Comparison of ENCODE assay signal across 24 mouse cellular contexts in genomic region chr17:24874989-24875388, GRCm38 (mm10). TPM values are rescaled to one million over a fixed set of nuclear protein-coding genes. Genes with fewer than 3 reads are reported as not detected.
"Had no signal": no experiment of that assay in that cellular context is flagged by ENCODE, and none has a peak within 500 bp of the region (broad histone marks: within the 10 kb centered on the region; RNA-seq: fewer than 3 reads in every experiment).

No protein-coding gene starts in this region.

- H3K27me3 ChIP-seq: midbrain, embryonic 12.5 days; midbrain, embryonic 15.5 days; neural tube, embryonic 12.5 days; stomach, embryonic 15.5 days had no signal

- H3K4me2 ChIP-seq: lung, embryonic 14.5 days; midbrain, embryonic 12.5 days; midbrain, embryonic 15.5 days; neural tube, embryonic 12.5 days; stomach, embryonic 15.5 days had no signal

- H3K27ac ChIP-seq: layer of hippocampus, adult 2 months; left cerebral cortex, adult 2 months; liver, embryonic 14.5 days; macrophage; midbrain, embryonic 12.5 days; midbrain, embryonic 15.5 days; neural tube, embryonic 12.5 days; stomach, embryonic 15.5 days had no signal

- H3K4me1 ChIP-seq: midbrain, embryonic 12.5 days; midbrain, embryonic 15.5 days; neural tube, embryonic 12.5 days; stomach, embryonic 15.5 days had no signal

- DNase-seq: kidney, adult 18-20 months; layer of hippocampus, adult 9-11 months; layer of hippocampus, postnatal 36 days; liver, postnatal 0 days; lung, embryonic 14.5 days; retina, postnatal 1 day; right cerebral cortex, postnatal 25 days; spleen, adult 18-20 months; thymus, adult 2 months; thymus, postnatal 14 days; thymus, postnatal 4 days had no signal

- H3K4me3 ChIP-seq: layer of hippocampus, adult 2 months; left cerebral cortex, adult 2 months; midbrain, embryonic 12.5 days; midbrain, embryonic 15.5 days; neural tube, embryonic 12.5 days; stomach, embryonic 15.5 days had no signal

- H3K9me3 ChIP-seq: midbrain, embryonic 12.5 days; midbrain, embryonic 15.5 days; neural tube, embryonic 12.5 days; stomach, embryonic 15.5 days had no signal

- ATAC-seq: inflammation-experienced regulatory T-cells, adult 6 months; liver, postnatal 0 days; lung, postnatal 0 days; midbrain, embryonic 15.5 days had no signal

- H3K36me3 ChIP-seq: midbrain, embryonic 12.5 days; midbrain, embryonic 15.5 days; neural tube, embryonic 12.5 days; stomach, embryonic 15.5 days had no signal

- H3K9ac ChIP-seq: liver, embryonic 14.5 days; liver, postnatal 0 days; lung, embryonic 14.5 days; midbrain, embryonic 12.5 days; midbrain, embryonic 15.5 days; neural tube, embryonic 12.5 days; stomach, embryonic 15.5 days had no signal

RNA-seq across cellular contexts. Expression of gene Igfals, which starts 9.2 kb away (rescaled TPM):
- total RNA-seq: left cerebral cortex, adult 2 months; left cerebral cortex, postnatal 36 days; megakaryocyte, adult 5-6 weeks; neutrophil, adult 5-6 weeks had no signal
- polyA plus RNA-seq: inflammation-experienced regulatory T-cells, adult 6 months; macrophage had no signal
